Comparison of ENCODE assay signal across 9 mouse cellular contexts in the genomic region with DNA sequence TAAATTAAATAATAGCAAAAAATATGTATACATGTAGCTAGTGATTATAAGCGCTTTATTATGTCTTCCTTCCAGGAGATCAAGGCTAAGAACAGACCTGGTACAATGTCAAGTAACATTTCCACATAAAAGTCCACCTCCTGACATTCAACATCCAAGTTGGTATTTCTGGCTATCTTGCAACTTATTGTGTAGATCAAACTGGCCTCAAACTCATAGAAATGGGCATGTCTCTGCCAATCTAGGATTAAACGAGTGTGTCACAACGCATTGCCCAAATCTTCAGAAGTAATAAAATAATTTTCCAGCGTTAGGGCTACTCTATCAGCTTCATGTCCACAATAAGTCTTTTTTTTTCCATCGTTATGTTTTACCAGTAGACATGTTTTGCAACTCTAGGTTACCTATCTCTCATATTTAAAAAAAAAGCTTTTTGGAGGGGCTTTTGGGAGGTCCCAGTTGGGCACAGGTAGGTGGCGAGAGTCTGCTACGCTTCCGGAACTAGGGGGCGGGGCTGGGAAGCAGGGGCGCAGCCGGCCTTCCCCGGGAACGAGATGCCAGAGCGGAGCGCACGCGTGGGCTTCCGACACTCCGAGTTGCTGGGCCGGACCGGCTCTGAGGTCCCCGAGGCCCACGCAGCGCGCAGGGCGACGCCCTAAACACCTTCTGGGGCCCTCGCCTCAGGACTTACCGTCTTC. TPM values are rescaled to one million over a fixed set of nuclear protein-coding genes. Genes with fewer than 3 reads are reported as not detected.
DNase-seq lines count a peak whose midpoint lies in the region; ATAC-seq and TF ChIP-seq lines count a peak whose summit lies in the region.
"Had no signal": no experiment of that assay in that cellular context is flagged by ENCODE, and none has a peak within 500 bp of the region (broad histone marks: within the 10 kb centered on the region; RNA-seq: fewer than 3 reads in every experiment).

No protein-coding gene starts in this region.

- peak overlapping the region; percentile 61 to 97 (median 89) for H3K4me3 ChIP-seq in CH12.LX (replicated peaks in 1 of 3; ENCODE audit: low read depth in 2 of 3, low read length in 2 of 3, poor library complexity in 1 of 3)
- peak overlapping the region; percentile 77 for H3K4me3 ChIP-seq in forebrain, postnatal 0 days (ENCODE audit: low read depth, low read length)
- H3K4me3 ChIP-seq in kidney, embryonic 15.5 days (replicated peaks), result peak overlapping the region; percentile 82

- peak; percentile 66 for ATAC-seq in forebrain, postnatal 0 days
- ATAC-seq in kidney, embryonic 15.5 days (replicated peaks; ENCODE audit: low FRiP score), result peak; percentile 79

- TF ChIP-seq POLR2A in CH12.LX (IDR thresholded peaks at IDR 0.05; ENCODE audit: low read depth, low read length), result no peak; the same call in 1 of the 2 replicates

- WGBS in forebrain, postnatal 0 days, result 7% methylated on average over 29 of the region's 29 CpGs
- WGBS in kidney, embryonic 15.5 days, result 7% methylated on average over 29 of the region's 29 CpGs

- H3K36me3 ChIP-seq in CH12.LX (replicated peaks in 1 of 2; ENCODE audit: control insufficient read depth in 1 of 2, insufficient read depth in 1 of 2, low read length in 1 of 2), result peaks cover 13 to 37% of the 10 kb centered on the region in 2 experiments
- peaks cover 2% of the 10 kb centered on the region; the same call in 1 of the 2 replicates for H3K36me3 ChIP-seq in forebrain, postnatal 0 days (ENCODE audit: insufficient read depth)
- peaks cover 9% of the 10 kb centered on the region; the same call in 1 of the 2 replicates for H3K36me3 ChIP-seq in kidney, embryonic 15.5 days

- no peaks in the 10 kb centered on the region for H3K27me3 ChIP-seq in CH12.LX (replicated peaks)
- no peaks in the 10 kb centered on the region for H3K27me3 ChIP-seq in forebrain, postnatal 0 days (ENCODE audit: insufficient read depth, low read length)
- no peaks in the 10 kb centered on the region for H3K27me3 ChIP-seq in kidney, embryonic 15.5 days

- TF ChIP-seq EP300 in CH12.LX (IDR thresholded peaks at IDR 0.05; ENCODE audit: low read length), result peak; percentile 23; the same call in 1 of the 2 replicates

- peak overlapping the region; percentile 94 for H3K4me2 ChIP-seq in CH12.LX (ENCODE audit: insufficient read depth, low read depth, poor library complexity, severe bottlenecking)
- H3K4me2 ChIP-seq in forebrain, postnatal 0 days (ENCODE audit: low read depth), result peak overlapping the region; percentile 83
- H3K4me2 ChIP-seq in kidney, embryonic 15.5 days, result peak overlapping the region; percentile 89

- peaks cover 5 to 39% of the 10 kb centered on the region in 2 experiments; a peak in 3 of 4 replicates for H3K4me1 ChIP-seq in CH12.LX (ENCODE audit: control insufficient read depth in 1 of 2, insufficient read depth in 2 of 2)
- 0 out of 2 replicates have a peak, but pooled peaks cover 3% of the 10 kb centered on the region for H3K4me1 ChIP-seq in forebrain, postnatal 0 days (ENCODE audit: insufficient read depth)
- peaks cover 3% of the 10 kb centered on the region; the same call in 1 of the 2 replicates for H3K4me1 ChIP-seq in kidney, embryonic 15.5 days

- no peak for TF ChIP-seq RAD21 in CH12.LX (IDR thresholded peaks at IDR 0.05; ENCODE audit: low read depth, low read length)

- peaks cover 18% of the 10 kb centered on the region for H3K79me2 ChIP-seq in CH12.LX (replicated peaks; ENCODE audit: control insufficient read depth, extremely low read depth, insufficient read depth, poor library complexity, severe bottlenecking)

- no peaks in the 10 kb centered on the region for H3K9me3 ChIP-seq in CH12.LX (replicated peaks; ENCODE audit: low read length)
- H3K9me3 ChIP-seq in forebrain, postnatal 0 days (ENCODE audit: low read length), result no peaks in the 10 kb centered on the region
- H3K9me3 ChIP-seq in kidney, embryonic 15.5 days (replicated peaks), result no peaks in the 10 kb centered on the region

- H3K27ac ChIP-seq in CH12.LX (ENCODE audit: insufficient read depth, low read depth), result peak overlapping the region; percentile 69
- H3K27ac ChIP-seq in forebrain, postnatal 0 days (ENCODE audit: low read depth, low read length), result peak overlapping the region; percentile 60
- H3K27ac ChIP-seq in kidney, embryonic 15.5 days, result peak overlapping the region; percentile 90

- DNase-seq in 3134 (ENCODE audit: extremely low read depth, insufficient read length, low spot score) (peak; percentile 80), CH12.LX (ENCODE audit: extremely low read depth) (peak; percentile 69)
- peak; percentile 41 for DNase-seq in c-Kit-positive CD71-positive TER-119-negative erythroid progenitor cells, embryonic 14.5 days (ENCODE audit: low read depth)
- no peak for DNase-seq in forebrain, postnatal 0 days
- DNase-seq in lung, postnatal 14 days, result peak; percentile 46
- peak; percentile 13 for DNase-seq in right cerebral cortex, postnatal 25 days
- DNase-seq in yolk sac, embryonic 10.5 days (ENCODE audit: low spot score), result no peak

- dilution Hi-C loops in CH12.LX (cut with MboI; ENCODE audit: extremely low pct_ligation_motif_present, extremely low pct_unique_long_range_greater_than_20kb, low sequenced_read_pairs), result no loop called here

- TF ChIP-seq CTCF in CH12.LX (conservative IDR thresholded peaks at IDR 0.05 in 1 of 2, IDR thresholded peaks at IDR 0.05 in 1 of 2; ENCODE audit: low read depth in 2 of 2, low read length in 2 of 2), result peak in 1 of 2 experiments; percentile 13; a peak in 1 of 4 replicates
- TF ChIP-seq CTCF in forebrain, postnatal 0 days (IDR thresholded peaks at IDR 0.05; ENCODE audit: low read depth), result no peak

- in situ Hi-C loops in CH12.LX (cut with MboI; ENCODE audit: low pct_ligation_motif_present, low pct_unique_long_range_greater_than_20kb, low sequenced_read_pairs), result no loop called here

- H3K9ac ChIP-seq in CH12.LX (ENCODE audit: insufficient read depth, low read depth), result peak overlapping the region; percentile 97
- peak overlapping the region; percentile 60 for H3K9ac ChIP-seq in forebrain, postnatal 0 days
- H3K9ac ChIP-seq in kidney, embryonic 15.5 days, result peak overlapping the region; percentile 86

TF ChIP-seq in CH12.LX, 34 proteins besides CTCF, POLR2A, EP300 and RAD21 (continues in another document):
- TF ChIP-seq USF1 (IDR thresholded peaks at IDR 0.05; ENCODE audit: low read depth, low read length) (peak; percentile 2; the same call in 1 of the 2 replicates), IRF4 (IDR thresholded peaks at IDR 0.05; ENCODE audit: low read depth, low read length) (peak; percentile 38; the same call in 1 of the 2 replicates), MEF2A (IDR thresholded peaks at IDR 0.05; ENCODE audit: borderline replicate concordance, low read depth, low read length) (peak; percentile 42; the same call in 1 of the 2 replicates), ELF1 (IDR thresholded peaks at IDR 0.05; ENCODE audit: low read depth, low read length) (peak; percentile 72), UBTF (IDR thresholded peaks at IDR 0.05; ENCODE audit: low read depth, low read length) (no peak), USF2 (conservative IDR thresholded peaks at IDR 0.05; ENCODE audit: low read depth, low read length) (no peak), HCFC1 (IDR thresholded peaks at IDR 0.05; ENCODE audit: low read depth, low read length) (no peak; the same call in 1 of the 2 replicates), TCF12 (IDR thresholded peaks at IDR 0.05; ENCODE audit: low read depth, low read length) (peak; percentile 52; the same call in 1 of the 2 replicates), ZKSCAN1 (IDR thresholded peaks at IDR 0.05; ENCODE audit: borderline replicate concordance, low read depth, low read length) (no peak), MAX (IDR thresholded peaks at IDR 0.05; ENCODE audit: low read length) (no peak), ZMIZ1 (IDR thresholded peaks at IDR 0.05; ENCODE audit: low read depth, low read length) (no peak; the same call in 1 of the 2 replicates), CHD1 (IDR thresholded peaks at IDR 0.05; ENCODE audit: low read depth, low read length) (peak; percentile 86; the same call in 1 of the 2 replicates), JUND (conservative IDR thresholded peaks at IDR 0.05; ENCODE audit: low read depth, low read length) (no peak), NRF1 (IDR thresholded peaks at IDR 0.05; ENCODE audit: low read depth, low read length) (peak; percentile 74), JUN (IDR thresholded peaks at IDR 0.05; ENCODE audit: insufficient read depth, low read depth, low read length) (no peak), GABPA (IDR thresholded peaks at IDR 0.05; ENCODE audit: insufficient replicate concordance, low read depth, low read length) (no peak), CHD2 (IDR thresholded peaks at IDR 0.05; ENCODE audit: low read length) (no peak), ZC3H11A (IDR thresholded peaks at IDR 0.05; ENCODE audit: low read depth, low read length) (no peak), PAX5 (IDR thresholded peaks at IDR 0.05; ENCODE audit: low read length) (no peak), POLR2AphosphoS2 (IDR thresholded peaks at IDR 0.05; ENCODE audit: low read depth, low read length) (no peak), MAFK (IDR thresholded peaks at IDR 0.05; ENCODE audit: insufficient replicate concordance, low read length) (no peak), MYC (IDR thresholded peaks at IDR 0.05; ENCODE audit: low read depth, low read length) (no peak), ZNF384 (IDR thresholded peaks at IDR 0.05; ENCODE audit: low read depth, low read length) (peak; percentile 79), ETS1 (conservative IDR thresholded peaks at IDR 0.05; ENCODE audit: low read depth, low read length) (peak; percentile 39), BHLHE40 (IDR thresholded peaks at IDR 0.05; ENCODE audit: low read depth, low read length) (peak; percentile 55), MXI1 (IDR thresholded peaks at IDR 0.05; ENCODE audit: low read depth, low read length) (no peak), E2F4 (IDR thresholded peaks at IDR 0.05; ENCODE audit: insufficient replicate concordance, low read depth, low read length) (no peak), RCOR1 (conservative IDR thresholded peaks at IDR 0.05; ENCODE audit: low read depth, low read length) (peak; percentile 54; the same call in 1 of the 2 replicates)

RNA-seq across cellular contexts. Expression of a gene that starts 0.7 kb away (rescaled TPM):
- total RNA-seq in CH12.LX (2012; rRNA removed) (45.3 and 48.2 TPM in 2 replicates), CH12.LX (2014; rRNA removed) (36.0 and 39.6 TPM in 2 replicates)
- 53.6 and 55.2 TPM in 2 replicates for polyA plus RNA-seq in CH12.LX (2012; ENCODE audit: insufficient read length, low read depth)
- total RNA-seq in forebrain, postnatal 0 days (2014; rRNA removed), result 7.1 and 9.2 TPM in 2 replicates
- polyA plus RNA-seq in forebrain, postnatal 0 days (2015; fragmentation: Nextera tagmentation; extraction: Ambion mirVana), result 8.6 and 11.8 TPM in 2 replicates
- polyA plus RNA-seq in kidney, embryonic 15.5 days (2015; fragmentation: Nextera tagmentation; extraction: Ambion mirVana), result 27.2 and 27.7 TPM in 2 replicates

RNA-seq across cellular contexts. Expression of a gene that starts 14.2 kb away (rescaled TPM):
- not detected in 2 replicates for total RNA-seq in CH12.LX (2012; rRNA removed)
- total RNA-seq in CH12.LX (2014; rRNA removed), result not detected in 2 replicates
- not detected in 2 replicates for polyA plus RNA-seq in CH12.LX (2012; ENCODE audit: insufficient read length, low read depth)
- 0.23 and 0.29 TPM in 2 replicates for total RNA-seq in forebrain, postnatal 0 days (2014; rRNA removed)
- 0.10 and 0.18 TPM in 2 replicates for polyA plus RNA-seq in forebrain, postnatal 0 days (2015; fragmentation: Nextera tagmentation; extraction: Ambion mirVana)
- not detected in 2 replicates for polyA plus RNA-seq in kidney, embryonic 15.5 days (2015; fragmentation: Nextera tagmentation; extraction: Ambion mirVana)
- total RNA-seq: layer of hippocampus, adult 8-10 months had no signal

Comparison
In these comparisons a context has a peak if more than half of its experiments do, and no peak if none do; other contexts are left out.
1. DNase-seq: peak in 3134 (single experiment), CH12.LX (single experiment), c-Kit-positive CD71-positive TER-119-negative erythroid progenitor cells, embryonic 14.5 days (single experiment), lung, postnatal 14 days (single experiment) and right cerebral cortex, postnatal 25 days (single experiment); none in forebrain, postnatal 0 days (single experiment) and yolk sac, embryonic 10.5 days (single experiment).
2. Peak in every context shown above with its lines, with median percentiles within 50 percentile points of each other: H3K27ac ChIP-seq, H3K4me2 ChIP-seq, H3K4me3 ChIP-seq and H3K9ac ChIP-seq.